Mouse (Mus musculus) left cerebral cortex, postnatal 36 days (tissue): Measurements from ENCODE around the gene Lingo1. TPM values are rescaled to one million over a fixed set of nuclear protein-coding genes. Genes with fewer than 3 reads are reported as not detected.

Source experiments
- DNase-seq, 2 experiments: peaks; one replicate each; pipeline ENCODE4 v3.0.0; 2021 to 2022; ENCODE audit warnings: low spot score in 2 of 2, mixed read lengths in 1 of 2
- intact Hi-C: fragments of 180-260 bp; cut with DNase I; formaldehyde crosslinking; loops from one replicate; pipeline ENCODE4 v1.15.1; 2025
- total RNA-seq, 2 experiments: library from RNA; stranded (reverse); gene quantifications; 2 replicates each; pipeline ENCODE4 v1.2.3; 2021

Gene Lingo1
- total RNA-seq, 2 experiments from 2014 or later: 455 to 509 TPM

- DNase-seq: no peak
- intact Hi-C loops: no loop called here
These were observed 212.9 kb downstream of the Lingo1 start for GRCm38 (mm10) chr9:56583139-56584042.

- no peak for DNase-seq
- intact Hi-C loops: no loop called here
These were observed 213.6 kb downstream of the Lingo1 start for GRCm38 (mm10) chr9:56582628-56583027.

- DNase-seq: no peak
- intact Hi-C loops: no loop called here
These were observed 214.6 kb downstream of the Lingo1 start for GRCm38 (mm10) chr9:56581700-56582099.

GRCm38 (mm10) chr9:56581016-56581415 is 215.3 kb downstream of the Lingo1 start:
- intact Hi-C loops: no loop called here
- no peak for DNase-seq

GRCm38 (mm10) chr9:56580101-56580500 is 216.2 kb downstream of the Lingo1 start:
- no peak for DNase-seq

GRCm38 (mm10) chr9:56577405-56577804 is 218.9 kb downstream of the Lingo1 start:
- no peak for DNase-seq
- intact Hi-C loops: no loop called here

More at GRCm38 (mm10) chr9:56580101-56580500, 216.2 kb downstream of the Lingo1 start:
- intact Hi-C loops: no loop called here

GRCm38 (mm10) chr9:56572534-56573479 is 223.5 kb downstream of the Lingo1 start:
- intact Hi-C loops: no loop called here
- peak in 1 of 2 experiments; percentile 21 for DNase-seq

Other genes with a start within 250 kb of the Lingo1 start
- gene Odf3l1, start 68.2 kb upstream of the Lingo1 start, total RNA-seq: not detected
- gene Cspg4, start 68.6 kb upstream of the Lingo1 start, total RNA-seq: 10 to 100 TPM; 15.0 to 19.6 TPM
- gene Snx33, start 131.9 kb upstream of the Lingo1 start, total RNA-seq: 1 to 10 TPM; 6.9 to 7.9 TPM
- 10 to 100 TPM; 50.2 to 50.4 TPM for gene Imp3, start 141.0 kb upstream of the Lingo1 start, total RNA-seq
- gene Snupn, start 154.4 kb upstream of the Lingo1 start, total RNA-seq: 10 to 100 TPM; 13.9 to 16.0 TPM
- 10 to 100 TPM; 25.3 to 32.7 TPM for gene Ptpn9, start 198.5 kb upstream of the Lingo1 start, total RNA-seq